Mouse (Mus musculus): ENCODE measurements at regions not wholly inside any gene's neighbourhood (a gene's known extent, or its start where the extent isn't known, plus 50 kb on each side); places are given as distances from the start of the nearest gene placed in this dataset.

GRCm38 (mm10) chr1:186550265-186550885, 155.4 kb downstream of the Tgfb2 start:
- TF ChIP-seq CTCF (conservative IDR thresholded peaks at IDR 0.05; ENCODE audit: insufficient read depth, insufficient read length, low read depth, low read length), result peak; percentile 32; the same call in 1 of the 2 replicates
- no peak for TF ChIP-seq POLR2A (IDR thresholded peaks at IDR 0.05; ENCODE audit: low read depth, low read length)

Measured in kidney, adult 2 months (tissue).